Mouse (Mus musculus): ENCODE results near the gene Emp3. TPM values are rescaled to one million over a fixed set of nuclear protein-coding genes. Genes with fewer than 3 reads are reported as not detected.
A peak's percentile ranks its signal among the peaks of the same experiment; 100 is the strongest.

Gene Emp3
- polyA plus RNA-seq, 1 experiment from 2014 or later = 182 TPM

DNA sequence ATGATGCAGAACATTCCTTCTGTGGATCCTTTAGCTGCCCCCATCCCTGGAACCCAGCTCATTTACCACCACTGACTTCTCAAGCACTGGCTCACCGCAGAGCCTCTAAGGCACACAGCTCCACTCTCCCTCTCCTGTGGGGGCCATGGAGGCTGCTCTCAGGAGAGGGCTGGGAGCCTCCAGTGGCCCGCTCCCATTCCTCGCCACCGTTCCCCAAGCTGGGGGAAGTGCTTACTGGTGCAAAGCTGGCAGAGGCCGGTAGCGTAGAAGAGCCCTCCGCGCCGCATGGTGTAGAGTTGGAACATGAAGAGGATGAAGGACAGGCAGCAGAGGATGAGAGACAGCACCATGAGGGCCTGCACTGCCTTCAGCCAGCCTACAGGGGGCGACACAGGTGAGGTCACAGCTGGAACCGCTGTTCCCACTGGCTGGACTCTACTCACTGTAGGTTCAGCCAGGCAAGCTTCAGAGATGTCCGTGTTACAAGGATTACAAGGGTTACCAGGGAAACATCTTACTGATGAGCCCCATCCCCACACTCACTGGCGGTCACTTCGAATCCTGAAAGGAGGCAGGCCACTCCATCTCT is 2.0 kb downstream of the Emp3 start:
- no peak overlapping the region for H3K4me3 ChIP-seq (ENCODE audit: low read length)
- no peak overlapping the region for H3K27ac ChIP-seq (ENCODE audit: low read depth, low read length)
- 0 out of 2 replicates have a peak overlapping the region, but pooled peaks have one; percentile 65 for H3K9ac ChIP-seq (ENCODE audit: low read depth, low read length)
- WGBS = 76% methylated on average over 14 of the region's 14 CpGs
- no peaks in the 10 kb centered on the region for H3K27me3 ChIP-seq (ENCODE audit: control insufficient read depth, insufficient read depth, low read length)
- peak overlapping the region; percentile 50; the same call in 1 of the 2 replicates for H3K4me2 ChIP-seq (replicated peaks; ENCODE audit: low read depth, low read length)
- H3K36me3 ChIP-seq (ENCODE audit: control insufficient read depth, insufficient read depth, low read length) = no peaks in the 10 kb centered on the region; the same call in 1 of the 2 replicates
- ATAC-seq (ENCODE audit: low FRiP score, low TSS enrichment) = no peak
- no peaks in the 10 kb centered on the region for H3K9me3 ChIP-seq (ENCODE audit: control insufficient read depth, low read length)
- peaks cover 57% of the 10 kb centered on the region for H3K4me1 ChIP-seq (ENCODE audit: control insufficient read depth, insufficient read depth, low read length)

DNA sequence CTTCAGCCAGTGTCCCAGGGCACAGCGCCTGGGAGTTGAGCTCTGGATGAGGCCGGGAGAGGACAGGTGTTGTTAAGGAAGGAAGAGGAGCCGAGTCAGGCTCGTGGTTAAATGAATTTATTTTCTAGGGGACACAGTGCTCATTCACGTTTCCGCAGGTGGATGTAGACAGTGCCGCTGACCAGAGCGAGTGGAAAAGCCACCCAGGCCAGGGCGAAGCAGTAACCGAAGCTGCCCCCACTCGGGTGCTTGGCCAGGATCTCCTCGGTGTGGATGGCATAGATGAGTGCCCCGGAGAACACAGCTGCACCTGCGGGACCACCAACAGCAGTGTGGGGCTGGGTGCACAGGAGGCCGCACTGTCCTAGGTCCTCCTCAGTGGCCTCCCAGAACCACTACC is 3.3 kb downstream of the Emp3 start:
- Histone ChIP-seq H3K4me1 (ENCODE audit: control insufficient read depth, insufficient read depth, low read length) (peaks cover 57% of the 10 kb centered on the region), H3K4me2 (replicated peaks; ENCODE audit: low read depth, low read length) (peak overlapping the region; percentile 44; the same call in 1 of the 2 replicates), H3K9ac (ENCODE audit: low read depth, low read length) (peak overlapping the region; percentile 23; the same call in 1 of the 2 replicates), H3K27ac (ENCODE audit: low read depth, low read length) (peak overlapping the region; percentile 90), H3K4me3 (ENCODE audit: low read length) (no peak overlapping the region), H3K27me3 (ENCODE audit: control insufficient read depth, insufficient read depth, low read length) (no peaks in the 10 kb centered on the region), H3K36me3 (ENCODE audit: control insufficient read depth, insufficient read depth, low read length) (no peaks in the 10 kb centered on the region; the same call in 1 of the 2 replicates), H3K9me3 (ENCODE audit: control insufficient read depth, low read length) (no peaks in the 10 kb centered on the region)
- no peak for ATAC-seq (ENCODE audit: low FRiP score, low TSS enrichment)
- 76% methylated on average over 15 of the region's 15 CpGs for WGBS

DNA sequence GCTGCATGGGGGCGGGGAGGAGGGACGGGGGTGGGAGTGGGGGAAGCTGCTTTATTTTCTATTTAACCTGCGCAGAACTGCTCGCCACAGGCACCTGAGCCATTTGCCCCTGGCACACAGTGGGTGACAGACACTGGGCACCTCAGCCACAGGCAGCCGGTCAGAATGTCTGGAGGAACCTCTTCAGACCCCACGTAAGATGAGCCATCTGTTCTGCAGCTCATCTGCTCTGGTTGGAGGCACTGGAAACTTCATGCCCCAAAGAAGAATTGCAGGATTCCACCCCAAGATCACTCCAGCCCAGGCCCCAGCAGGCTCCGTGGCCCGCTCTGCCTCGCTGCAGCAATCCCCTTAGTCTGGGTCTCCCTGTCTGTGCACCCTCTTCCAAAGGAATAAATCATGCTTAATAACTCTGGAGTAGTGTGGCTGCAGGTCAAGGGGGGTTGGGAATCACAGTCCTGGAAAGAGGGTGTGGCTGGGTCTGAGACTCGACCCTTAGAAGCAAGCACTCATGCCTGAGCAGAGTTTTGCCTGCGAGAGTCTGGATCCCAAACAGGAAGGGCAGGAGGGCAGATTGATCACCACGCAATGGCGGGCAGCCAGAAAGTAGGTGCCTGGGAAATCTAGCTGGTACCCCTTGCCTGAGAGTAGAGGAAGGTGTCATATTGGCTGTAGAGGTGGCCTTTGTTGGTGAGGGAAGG is 4.0 kb downstream of the Emp3 start:
- H3K4me3 ChIP-seq (ENCODE audit: low read length) = peak overlapping the region; percentile 18; the same call in 1 of the 2 replicates
- WGBS = 12% methylated on average over 13 of the region's 13 CpGs
- peaks cover 50% of the 10 kb centered on the region for H3K4me1 ChIP-seq (ENCODE audit: control insufficient read depth, insufficient read depth, low read length)
- no peaks in the 10 kb centered on the region for H3K27me3 ChIP-seq (ENCODE audit: control insufficient read depth, insufficient read depth, low read length)
- ATAC-seq (ENCODE audit: low FRiP score, low TSS enrichment) = peak; percentile 14
- peak overlapping the region; percentile 44 for H3K4me2 ChIP-seq (replicated peaks; ENCODE audit: low read depth, low read length)
- no peaks in the 10 kb centered on the region for H3K9me3 ChIP-seq (ENCODE audit: control insufficient read depth, low read length)
- peak overlapping the region; percentile 36 for H3K9ac ChIP-seq (ENCODE audit: low read depth, low read length)
- peak overlapping the region; percentile 90 for H3K27ac ChIP-seq (ENCODE audit: low read depth, low read length)
- no peaks in the 10 kb centered on the region; the same call in 1 of the 2 replicates for H3K36me3 ChIP-seq (ENCODE audit: control insufficient read depth, insufficient read depth, low read length)

DNA sequence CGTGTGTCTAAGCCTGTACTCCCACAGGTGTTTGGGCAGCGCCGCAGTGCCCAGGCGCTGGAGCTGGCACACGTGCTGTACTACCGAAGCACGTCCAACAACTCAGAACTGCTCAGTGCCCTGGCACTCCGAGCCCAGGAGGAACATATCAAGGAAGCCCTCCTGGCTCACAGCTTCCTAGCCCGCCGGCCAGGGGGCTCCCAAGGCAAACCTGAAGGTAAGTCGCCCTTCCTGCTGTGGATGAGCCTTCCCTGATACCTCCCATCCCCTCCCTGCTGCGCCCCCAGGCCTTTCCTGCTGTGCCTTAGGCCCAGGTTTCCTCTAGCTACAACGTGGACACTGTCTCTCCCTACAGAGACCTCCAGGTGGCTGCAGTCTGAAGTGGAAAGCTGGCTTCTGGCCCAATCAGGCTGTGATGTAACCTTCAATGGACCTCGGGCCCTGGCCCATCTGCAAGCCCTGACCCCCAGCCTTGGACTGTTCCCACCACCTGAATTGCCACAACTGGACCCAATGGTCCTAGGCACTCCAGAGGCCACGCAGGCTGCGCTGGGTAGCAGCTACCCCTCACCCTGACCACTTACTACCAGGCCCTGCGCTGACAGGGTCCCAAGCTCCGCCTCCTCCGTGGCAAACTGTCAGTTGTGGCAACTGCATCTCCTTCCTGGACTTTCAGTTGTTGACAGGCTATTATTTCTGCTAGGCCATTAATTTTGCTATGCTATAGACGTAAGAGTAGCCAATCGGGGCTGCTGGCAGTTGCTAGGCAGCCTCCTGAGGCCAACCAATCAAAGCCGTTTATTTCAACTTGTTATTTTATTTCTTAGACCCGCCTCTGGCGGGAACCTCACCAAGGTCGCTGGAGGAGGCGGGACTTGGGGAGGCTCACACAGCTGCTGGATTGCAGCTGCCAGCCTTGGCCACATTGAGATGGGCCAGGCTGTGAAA is 4.9 kb downstream of the Emp3 start:
- peak; percentile 82 for ATAC-seq (ENCODE audit: low FRiP score, low TSS enrichment)
- no peaks in the 10 kb centered on the region; the same call in 1 of the 2 replicates for H3K36me3 ChIP-seq (ENCODE audit: control insufficient read depth, insufficient read depth, low read length)
- peak overlapping the region; percentile 18 for H3K4me3 ChIP-seq (ENCODE audit: low read length)
- 31% methylated on average over 26 of the region's 26 CpGs for WGBS
- peak overlapping the region; percentile 90 for H3K27ac ChIP-seq (ENCODE audit: low read depth, low read length)
- peak overlapping the region; percentile 42 for H3K9ac ChIP-seq (ENCODE audit: low read depth, low read length)
- H3K4me1 ChIP-seq (ENCODE audit: control insufficient read depth, insufficient read depth, low read length) = peaks cover 42% of the 10 kb centered on the region
- no peaks in the 10 kb centered on the region for H3K9me3 ChIP-seq (ENCODE audit: control insufficient read depth, low read length)
- peak overlapping the region; percentile 44 for H3K4me2 ChIP-seq (replicated peaks; ENCODE audit: low read depth, low read length)
- no peaks in the 10 kb centered on the region for H3K27me3 ChIP-seq (ENCODE audit: control insufficient read depth, insufficient read depth, low read length)

DNA sequence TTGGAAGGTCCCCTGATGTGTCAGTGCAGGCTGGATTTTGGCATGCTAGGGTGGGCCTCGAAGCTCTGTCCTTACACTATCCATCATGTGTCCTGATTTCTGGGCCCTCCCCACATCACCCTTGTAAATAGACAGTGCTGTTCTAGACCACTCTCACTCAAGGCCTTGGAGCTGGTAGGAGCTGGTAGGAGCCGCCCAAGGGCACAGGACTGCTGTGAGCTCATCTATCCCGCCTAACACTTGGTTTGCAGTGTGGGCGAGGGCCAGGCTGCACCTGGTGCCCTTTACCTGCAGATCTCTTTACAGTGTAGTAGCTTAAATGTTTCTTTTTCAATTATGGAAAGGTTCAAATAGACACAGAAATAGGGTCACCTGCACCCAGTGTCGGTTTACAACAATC is 6.2 kb downstream of the Emp3 start:
- 88% methylated on average over 5 of the region's 5 CpGs for WGBS
- Histone ChIP-seq H3K27ac (ENCODE audit: low read depth, low read length) (no peak overlapping the region), H3K27me3 (ENCODE audit: control insufficient read depth, insufficient read depth, low read length) (no peaks in the 10 kb centered on the region), H3K36me3 (ENCODE audit: control insufficient read depth, insufficient read depth, low read length) (peaks cover under 1% of the 10 kb centered on the region; the same call in 1 of the 2 replicates), H3K9me3 (ENCODE audit: control insufficient read depth, low read length) (no peaks in the 10 kb centered on the region), H3K4me3 (ENCODE audit: low read length) (no peak overlapping the region), H3K4me2 (replicated peaks; ENCODE audit: low read depth, low read length) (no peak overlapping the region), H3K4me1 (ENCODE audit: control insufficient read depth, insufficient read depth, low read length) (peaks cover 32% of the 10 kb centered on the region), H3K9ac (ENCODE audit: low read depth, low read length) (no peak overlapping the region)
- no peak for ATAC-seq (ENCODE audit: low FRiP score, low TSS enrichment)

DNA sequence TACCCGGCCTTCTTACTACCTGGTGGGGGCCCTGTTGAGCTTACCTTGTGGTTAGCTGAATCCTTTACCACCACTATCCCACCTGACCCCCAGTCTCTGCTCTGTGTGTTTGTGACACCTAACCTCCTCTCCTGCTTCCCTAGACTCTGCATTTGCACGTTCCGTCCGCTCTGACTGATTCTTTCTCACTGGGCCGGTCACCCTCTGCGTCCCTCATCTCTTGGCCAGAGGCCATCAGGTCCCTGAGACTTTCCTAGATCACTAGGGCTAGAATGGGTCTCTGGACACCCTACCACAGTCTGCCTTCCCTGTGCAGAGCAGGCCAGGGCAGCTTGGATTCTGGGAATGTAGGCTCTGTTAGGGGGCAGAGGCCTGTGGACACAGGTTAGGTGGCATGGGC is 7.1 kb downstream of the Emp3 start:
- Histone ChIP-seq H3K4me2 (replicated peaks; ENCODE audit: low read depth, low read length) (no peak overlapping the region), H3K9ac (ENCODE audit: low read depth, low read length) (0 out of 2 replicates have a peak overlapping the region, but pooled peaks have one; percentile 18), H3K4me1 (ENCODE audit: control insufficient read depth, insufficient read depth, low read length) (peaks cover 25% of the 10 kb centered on the region), H3K4me3 (ENCODE audit: low read length) (no peak overlapping the region), H3K27ac (ENCODE audit: low read depth, low read length) (no peak overlapping the region), H3K27me3 (ENCODE audit: control insufficient read depth, insufficient read depth, low read length) (no peaks in the 10 kb centered on the region), H3K9me3 (ENCODE audit: control insufficient read depth, low read length) (no peaks in the 10 kb centered on the region), H3K36me3 (ENCODE audit: control insufficient read depth, insufficient read depth, low read length) (peaks cover 5% of the 10 kb centered on the region; the same call in 1 of the 2 replicates)
- 88% methylated on average over 6 of the region's 6 CpGs for WGBS
- no peak for ATAC-seq (ENCODE audit: low FRiP score, low TSS enrichment)

DNA sequence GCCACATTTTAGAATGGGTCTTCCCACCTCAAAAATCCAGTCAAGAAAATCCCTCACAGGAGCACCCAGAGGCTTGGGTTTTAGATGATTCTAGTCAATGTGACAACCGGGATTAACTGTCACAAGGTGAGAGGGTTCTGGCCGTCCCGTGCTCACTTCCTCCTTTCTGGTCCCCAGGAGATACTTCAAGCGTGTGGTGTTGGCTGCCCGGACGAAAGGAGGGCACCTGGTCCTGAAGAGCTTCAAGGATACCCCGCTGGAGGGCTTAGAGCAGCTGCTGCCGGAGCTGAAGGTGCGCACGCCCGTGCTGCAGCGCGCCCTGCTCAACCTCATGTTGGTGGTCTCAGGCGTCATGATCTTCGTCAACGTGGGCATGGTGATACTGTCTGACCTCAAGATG is 12.1 kb downstream of the Emp3 start:
- no peaks in the 10 kb centered on the region for H3K9me3 ChIP-seq (ENCODE audit: control insufficient read depth, low read length)
- H3K4me2 ChIP-seq (replicated peaks; ENCODE audit: low read depth, low read length) = no peak overlapping the region
- 91% methylated on average over 16 of the region's 16 CpGs for WGBS
- no peak overlapping the region for H3K27ac ChIP-seq (ENCODE audit: low read depth, low read length)
- H3K4me3 ChIP-seq (ENCODE audit: low read length) = no peak overlapping the region
- H3K4me1 ChIP-seq (ENCODE audit: control insufficient read depth, insufficient read depth, low read length) = no peaks in the 10 kb centered on the region
- H3K27me3 ChIP-seq (ENCODE audit: control insufficient read depth, insufficient read depth, low read length) = no peaks in the 10 kb centered on the region
- H3K9ac ChIP-seq (ENCODE audit: low read depth, low read length) = no peak overlapping the region
- H3K36me3 ChIP-seq (ENCODE audit: control insufficient read depth, insufficient read depth, low read length) = peaks cover 5% of the 10 kb centered on the region; the same call in 1 of the 2 replicates
- no peak for ATAC-seq (ENCODE audit: low FRiP score, low TSS enrichment)

DNA sequence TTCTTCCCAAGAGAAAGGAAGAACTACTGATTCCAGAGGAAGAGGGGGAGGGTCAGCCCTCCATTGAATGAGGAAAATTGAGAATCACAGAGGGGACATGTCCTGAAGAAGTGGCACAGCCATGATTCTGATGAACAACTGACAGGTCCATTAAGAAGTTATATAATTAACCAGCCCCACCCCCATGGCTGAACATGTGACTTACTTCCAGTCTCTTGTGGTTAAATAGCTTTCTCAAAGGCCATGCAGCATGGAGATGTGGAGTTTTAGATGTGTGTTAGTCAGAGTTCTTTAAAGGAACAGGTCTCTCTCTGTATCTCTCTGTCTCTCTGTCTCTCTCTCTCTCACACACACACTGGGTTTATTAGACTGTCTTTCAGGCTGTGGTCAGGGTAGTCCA is 12.8 kb downstream of the Emp3 start:
- no peak for ATAC-seq (ENCODE audit: low FRiP score, low TSS enrichment)
- Histone ChIP-seq H3K4me2 (replicated peaks; ENCODE audit: low read depth, low read length) (no peak overlapping the region), H3K4me3 (ENCODE audit: low read length) (no peak overlapping the region), H3K9me3 (ENCODE audit: control insufficient read depth, low read length) (no peaks in the 10 kb centered on the region), H3K36me3 (ENCODE audit: control insufficient read depth, insufficient read depth, low read length) (peaks cover 5% of the 10 kb centered on the region; the same call in 1 of the 2 replicates), H3K27me3 (ENCODE audit: control insufficient read depth, insufficient read depth, low read length) (no peaks in the 10 kb centered on the region), H3K9ac (ENCODE audit: low read depth, low read length) (no peak overlapping the region), H3K27ac (ENCODE audit: low read depth, low read length) (no peak overlapping the region), H3K4me1 (ENCODE audit: control insufficient read depth, insufficient read depth, low read length) (no peaks in the 10 kb centered on the region)
